Mouse (Mus musculus) heart, postnatal 0 days (tissue): Measurements from ENCODE around the gene Mrtfb.
"Not testable (repeated sequence)": the region's sequence is repeated elsewhere in the genome, so short reads cannot be mapped to it uniquely, and the experiment has no call there.

Experiments
- CTCF ChIP-seq: IDR thresholded peaks from 2 replicates; pipeline ENCODE4 v1.5.1; 2016; ENCODE audit warnings: antibody characterized with exemption, control low read depth, low read depth
- EP300 ChIP-seq: IDR thresholded peaks from 2 replicates; pipeline ENCODE4 v1.6.1; 2016; ENCODE audit warnings: antibody characterized with exemption, low read depth

DNA sequence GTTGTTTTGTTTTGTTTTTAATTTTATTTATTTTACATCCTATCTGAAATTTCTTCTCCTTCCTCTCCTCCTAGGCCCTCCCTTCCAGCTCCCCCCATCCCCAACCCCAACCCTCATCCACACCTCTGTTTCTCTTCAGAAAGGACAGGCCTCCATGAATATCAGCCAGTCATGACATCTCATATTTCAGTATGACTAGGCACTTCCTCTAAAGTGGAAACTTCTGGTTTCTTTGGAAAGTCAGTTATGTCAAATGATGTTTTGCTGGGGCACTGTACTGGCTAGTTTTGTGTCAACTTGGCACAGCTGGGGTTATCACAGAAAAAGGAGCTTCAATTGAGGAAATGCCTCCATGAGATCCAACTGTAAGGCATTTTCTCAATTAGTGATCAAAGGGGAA, 30.1 kb downstream of the Mrtfb start:
- not testable (repeated sequence) for TF ChIP-seq CTCF, EP300
